Mouse (Mus musculus) embryo, embryonic 9.5 days (tissue): ENCODE results near the gene Pla2g4a.

ENCODE experiments used
- DNase-seq: peaks from one replicate; pipeline ENCODE4 v3.0.0-alpha.2; 2017; ENCODE audit errors: extremely low spot score

Pla2g4a gene

GRCm38 (mm10) chr1:149960734-149961424 is at the start of gene Pla2g4a:
Gene Pla2g4a (minus strand): TSS chr1:149961290.
- DNase-seq = peak; percentile 34

- no peak for DNase-seq
Measured at GRCm38 (mm10) chr1:150010629-150010979, 49.5 kb upstream of the Pla2g4a start.

GRCm38 (mm10) chr1:150009968-150010628 is 49.0 kb upstream of the Pla2g4a start:
- no peak for DNase-seq

- no peak for DNase-seq
Measured at GRCm38 (mm10) chr1:150009134-150009533, 48.0 kb upstream of the Pla2g4a start.

GRCm38 (mm10) chr1:149975626-149976025 is 14.5 kb upstream of the Pla2g4a start:
- no peak for DNase-seq

GRCm38 (mm10) chr1:149965826-149966225 is 4.7 kb upstream of the Pla2g4a start:
- no peak for DNase-seq

- DNase-seq = no peak
Measured at GRCm38 (mm10) chr1:149961425-149962303, 574 bp upstream of the Pla2g4a start.

- no peak for DNase-seq
Measured at GRCm38 (mm10) chr1:149960251-149960650, 839 bp downstream of the Pla2g4a start.

GRCm38 (mm10) chr1:149959069-149959468 is 2.0 kb downstream of the Pla2g4a start:
- DNase-seq = no peak

- DNase-seq = no peak
Measured at GRCm38 (mm10) chr1:149955482-149955881, 5.6 kb downstream of the Pla2g4a start.

- DNase-seq = no peak
Measured at GRCm38 (mm10) chr1:149954026-149954425, 7.1 kb downstream of the Pla2g4a start.

GRCm38 (mm10) chr1:149952050-149952449 is 9.0 kb downstream of the Pla2g4a start:
- DNase-seq = no peak

GRCm38 (mm10) chr1:149950656-149951055 is 10.4 kb downstream of the Pla2g4a start:
- no peak for DNase-seq

GRCm38 (mm10) chr1:149950254-149950653 is 10.8 kb downstream of the Pla2g4a start:
- no peak for DNase-seq

GRCm38 (mm10) chr1:149949334-149949733 is 11.8 kb downstream of the Pla2g4a start:
- DNase-seq = no peak

- DNase-seq = no peak
Measured at GRCm38 (mm10) chr1:149948066-149948825, 12.8 kb downstream of the Pla2g4a start.

GRCm38 (mm10) chr1:149946993-149947392 is 14.1 kb downstream of the Pla2g4a start:
- no peak for DNase-seq

GRCm38 (mm10) chr1:149946432-149946831 is 14.7 kb downstream of the Pla2g4a start:
- no peak for DNase-seq

GRCm38 (mm10) chr1:149943611-149944010 is 17.5 kb downstream of the Pla2g4a start:
- no peak for DNase-seq

- no peak for DNase-seq
Measured at GRCm38 (mm10) chr1:149940301-149940700, 20.8 kb downstream of the Pla2g4a start.

GRCm38 (mm10) chr1:149939261-149940032 is 21.6 kb downstream of the Pla2g4a start:
- no peak for DNase-seq
